Mouse (Mus musculus) kidney, adult 2 months (tissue): ENCODE results near the gene Chka. TPM values are rescaled to one million over a fixed set of nuclear protein-coding genes. Genes with fewer than 3 reads are reported as not detected.

Experiments used
- DNase-seq: peaks from one replicate; pipeline ENCODE4 v3.0.0; 2021
- H3K27ac ChIP-seq: fragments of 200-500 bp; 2 replicates; pipeline ENCODE4 v1.5.1; 2012; ENCODE audit warnings: low read depth, low read length, control low read depth, inconsistent platforms; ENCODE audit not compliant: insufficient read depth
- H3K27me3 ChIP-seq: fragments of 200-500 bp; replicated peaks from 2 replicates; pipeline ENCODE4 v1.6.1; 2012; ENCODE audit warnings: mild to moderate bottlenecking, moderate library complexity, low read length, inconsistent platforms; ENCODE audit not compliant: control insufficient read depth, insufficient read depth
- H3K36me3 ChIP-seq: fragments of 200-500 bp; 2 replicates; pipeline ENCODE4 v1.6.1; 2012; ENCODE audit warnings: mild to moderate bottlenecking, moderate library complexity, low read length, inconsistent platforms; ENCODE audit not compliant: control insufficient read depth, insufficient read depth
- H3K4me1 ChIP-seq: fragments of 200-500 bp; 2 replicates; pipeline ENCODE4 v1.6.1; 2011; ENCODE audit warnings: low read length; ENCODE audit not compliant: control insufficient read depth, insufficient read depth
- H3K4me3 ChIP-seq: fragments of 200-500 bp; 2 replicates; pipeline ENCODE4 v1.5.1; 2011; ENCODE audit warnings: mild to moderate bottlenecking, low read depth, low read length, control low read depth; ENCODE audit not compliant: insufficient read depth
- CTCF ChIP-seq: fragments of 200-500 bp; conservative IDR thresholded peaks from 2 replicates; pipeline ENCODE4 v1.5.1; 2011; ENCODE audit warnings: low read depth, mild to moderate bottlenecking, control low read depth, low read length, moderate library complexity, mixed read lengths; ENCODE audit not compliant: insufficient read depth, insufficient read length
- POLR2A ChIP-seq: fragments of 200-500 bp; IDR thresholded peaks from one replicate; pipeline ENCODE4 v1.6.1; 2011; ENCODE audit warnings: low read depth, low read length, control low read depth
- WGBS: fragments of 180-500 bp; shearing (Covaris S2); methylation state at CpG from one replicate; pipeline ENCODE4 v1.1.7; 2018; 5-methylcytosine and 5-hydroxymethylcytosine counted together
- polyA plus RNA-seq: library from polyadenylated mRNA; depleted of rRNA; stranded (reverse); fragments of >200 nt; gene quantifications from 2 replicates; pipeline ENCODE4 v1.2.3, GENCODE M21; 2012; rRNA removed

Chka gene
- polyA plus RNA-seq, result 65.0 and 72.0 TPM in 2 replicates

- peaks cover 35% of the 10 kb centered on the region for H3K4me1 ChIP-seq
- H3K27ac ChIP-seq, result peak within 1 kb of the TSS; percentile 92
- WGBS, result under 1% methylated on average over 54 of the region's 54 CpGs
- no peaks in the 10 kb centered on the region for H3K36me3 ChIP-seq
- DNase-seq, result peak; percentile 98
- peak within 1 kb of the TSS; percentile 96 for H3K4me3 ChIP-seq
- no peaks in the 10 kb centered on the region for H3K27me3 ChIP-seq
- TF ChIP-seq POLR2A (peak; percentile 95), CTCF (no peak)
Measured at GRCm38 (mm10) chr19:3851502-3851962, at the start of gene Chka. Chka (plus strand) TSS chr19:3851773.

GRCm38 (mm10) chr19:3805526-3805925 lies 46.0 kb upstream of the Chka start:
- no peaks in the 10 kb centered on the region for H3K27me3 ChIP-seq
- no peak for TF ChIP-seq POLR2A
- no peak overlapping the region for H3K27ac ChIP-seq
- H3K4me1 ChIP-seq, result no peaks in the 10 kb centered on the region
- 91% methylated on average over 7 of the region's 7 CpGs for WGBS
- H3K36me3 ChIP-seq, result peaks cover 9% of the 10 kb centered on the region
- no peak overlapping the region for H3K4me3 ChIP-seq
- DNase-seq, result no peak

- Histone ChIP-seq H3K4me1 (peaks cover 5% of the 10 kb centered on the region; the same call in 1 of the 2 replicates), H3K27me3 (no peaks in the 10 kb centered on the region), H3K36me3 (peaks cover 2% of the 10 kb centered on the region), H3K4me3 (no peak overlapping the region), H3K27ac (peak overlapping the region; percentile 59)
- WGBS, result 77% methylated on average over 10 of the region's 10 CpGs
- no peak for TF ChIP-seq POLR2A
- TF ChIP-seq CTCF, result no peak
- peak; percentile 55 for DNase-seq
Measured at GRCm38 (mm10) chr19:3810536-3811233, 40.9 kb upstream of the Chka start.

- no peaks in the 10 kb centered on the region for H3K36me3 ChIP-seq
- no peaks in the 10 kb centered on the region for H3K27me3 ChIP-seq
- H3K27ac ChIP-seq, result no peak overlapping the region
- no peak overlapping the region for H3K4me3 ChIP-seq
- H3K4me1 ChIP-seq, result peaks cover 5% of the 10 kb centered on the region; the same call in 1 of the 2 replicates
- no peak for TF ChIP-seq POLR2A
- no peak for TF ChIP-seq CTCF
- WGBS, result 55% methylated on average over 10 of the region's 10 CpGs
- DNase-seq, result peak; percentile 80
Measured at GRCm38 (mm10) chr19:3814461-3814860, 37.1 kb upstream of the Chka start.

DNA sequence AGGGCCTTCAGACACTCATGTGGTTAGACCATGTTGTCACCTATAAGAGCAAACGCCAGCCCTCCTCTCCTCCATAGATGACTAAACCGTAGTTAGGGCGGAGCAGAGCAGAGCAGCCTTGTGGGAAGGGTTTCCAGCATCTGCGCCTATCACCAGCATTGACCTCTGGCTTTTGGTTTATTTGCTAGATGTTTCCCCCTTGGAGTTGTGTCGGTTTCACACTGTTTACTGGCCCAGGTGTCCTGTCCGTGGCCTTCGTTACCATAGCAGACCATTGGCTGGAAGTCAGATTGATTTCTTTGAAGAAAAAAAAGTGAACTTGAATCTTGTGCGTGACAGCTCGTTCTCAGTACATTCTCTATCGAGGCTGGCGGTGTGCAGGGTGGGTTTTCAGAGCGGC lies 35.7 kb upstream of the Chka start:
- WGBS, result 78% methylated on average over 12 of the region's 12 CpGs
- DNase-seq, result no peak
- Histone ChIP-seq H3K4me1 (peaks cover 11% of the 10 kb centered on the region; the same call in 1 of the 2 replicates), H3K36me3 (no peaks in the 10 kb centered on the region), H3K27me3 (no peaks in the 10 kb centered on the region), H3K27ac (no peak overlapping the region), H3K4me3 (no peak overlapping the region)
- TF ChIP-seq POLR2A, result no peak
- TF ChIP-seq CTCF, result no peak

DNA sequence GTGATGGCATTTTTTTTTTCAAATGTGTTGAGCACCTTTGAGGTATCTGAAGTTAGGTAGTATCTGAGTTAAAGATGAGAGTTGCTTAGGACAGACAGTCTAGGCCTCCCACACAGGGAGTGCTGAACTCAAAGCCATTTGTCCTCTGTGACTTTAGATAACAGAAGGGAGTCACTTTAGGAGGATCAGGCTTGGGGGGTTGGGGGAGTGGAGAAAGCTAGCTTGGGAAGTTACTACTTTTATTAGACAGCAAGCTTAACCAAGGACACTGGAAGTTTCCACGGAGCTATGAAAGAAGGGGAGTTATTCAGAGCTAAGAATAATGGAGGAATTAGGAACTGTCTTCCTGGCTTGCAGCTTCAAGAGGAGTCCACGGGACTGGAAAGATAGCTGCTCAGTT lies 32.5 kb upstream of the Chka start:
- H3K4me3 ChIP-seq, result no peak overlapping the region
- H3K4me1 ChIP-seq, result peaks cover 11% of the 10 kb centered on the region; the same call in 1 of the 2 replicates
- TF ChIP-seq CTCF (no peak), POLR2A (no peak)
- no peak overlapping the region for H3K27ac ChIP-seq
- 69% methylated on average over 2 of the region's 2 CpGs for WGBS
- DNase-seq, result no peak
- H3K36me3 ChIP-seq, result no peaks in the 10 kb centered on the region
- no peaks in the 10 kb centered on the region for H3K27me3 ChIP-seq

GRCm38 (mm10) chr19:3819899-3820444 lies 31.6 kb upstream of the Chka start:
- peak; percentile 15 for DNase-seq
- Histone ChIP-seq H3K36me3 (no peaks in the 10 kb centered on the region), H3K4me1 (0 out of 2 replicates have a peak, but pooled peaks cover 6% of the 10 kb centered on the region), H3K4me3 (no peak overlapping the region), H3K27me3 (no peaks in the 10 kb centered on the region), H3K27ac (no peak overlapping the region)
- TF ChIP-seq POLR2A, result no peak
- TF ChIP-seq CTCF, result no peak
- 37% methylated on average over 2 of the region's 2 CpGs for WGBS
